Mouse (Mus musculus) liver, embryonic 14.5 days (tissue): Measurements from ENCODE around the gene Zc3h18. TPM values are rescaled to one million over a fixed set of nuclear protein-coding genes. Genes with fewer than 3 reads are reported as not detected.

Experiments used
- ATAC-seq: fragments of 200-750 bp; cut with Nextera tagmentation; 2 replicates; pipeline ENCODE4 v1.8.0; 2017; ENCODE audit warnings: moderate number of reproducible peaks, mild to moderate bottlenecking, moderate library complexity; ENCODE audit not compliant: insufficient read depth
- DNase-seq, 3 experiments: peaks; one replicate each; pipeline ENCODE4 v3.0.0-alpha.2; 2012 to 2013; ENCODE audit warnings: low read depth in 3 of 3, low spot score in 3 of 3
- H3K27ac ChIP-seq: fragments of 300-500 bp; sonication (generic); 2 replicates; pipeline ENCODE4 v1.5.1; 2014; ENCODE audit warnings: moderate library complexity, mild to moderate bottlenecking, control low read depth, inconsistent platforms
- H3K27me3 ChIP-seq: fragments of 300-500 bp; sonication (generic); 2 replicates; pipeline ENCODE4 v1.6.1; 2014; ENCODE audit warnings: mild to moderate bottlenecking, low read length, moderate library complexity; ENCODE audit not compliant: control insufficient read depth, insufficient read depth
- H3K36me3 ChIP-seq: fragments of 300-500 bp; sonication (generic); replicated peaks from 2 replicates; pipeline ENCODE4 v1.6.1; 2014; ENCODE audit warnings: low read depth; ENCODE audit not compliant: control insufficient read depth, insufficient read depth
- H3K4me1 ChIP-seq, 2 experiments: fragments of 200-500 bp in 1 of 2; fragments of 300-500 bp in 1 of 2; sonication (generic) in 1 of 2; replicated peaks; 2 replicates each; pipeline ENCODE4 v1.6.1; 2012 to 2014; ENCODE audit warnings: antibody characterized with exemption in 1 of 2, inconsistent platforms in 1 of 2, low read length in 1 of 2; ENCODE audit not compliant: control insufficient read depth in 2 of 2, insufficient read depth in 2 of 2
- H3K4me2 ChIP-seq: fragments of 300-500 bp; sonication (generic); 2 replicates; pipeline ENCODE4 v1.6.1; 2014; ENCODE audit warnings: low read depth, mild to moderate bottlenecking, control low read depth, moderate library complexity
- H3K4me3 ChIP-seq, 2 experiments: fragments of 200-500 bp in 1 of 2; fragments of 300-500 bp in 1 of 2; sonication (generic) in 1 of 2; 2 replicates each; pipeline ENCODE4 v1.5.1; 2012 to 2014; ENCODE audit warnings: low read depth in 2 of 2, low read length in 2 of 2, mild to moderate bottlenecking in 2 of 2, control low read depth in 1 of 2, inconsistent platforms in 1 of 2, moderate library complexity in 1 of 2; ENCODE audit not compliant: insufficient read depth in 1 of 2
- H3K9ac ChIP-seq: fragments of 300-500 bp; sonication (generic); replicated peaks from 2 replicates; pipeline ENCODE4 v1.6.1; 2014; ENCODE audit warnings: mild to moderate bottlenecking, control low read depth, moderate library complexity
- H3K9me3 ChIP-seq: fragments of 300-500 bp; sonication (generic); 2 replicates; pipeline ENCODE4 v1.6.1; 2016; ENCODE audit warnings: low read length, mixed read lengths; ENCODE audit not compliant: control insufficient read depth
- CTCF ChIP-seq: IDR thresholded peaks from 2 replicates; pipeline ENCODE4 v1.5.1; 2016; ENCODE audit warnings: antibody characterized with exemption, low read depth, control low read depth
- EP300 ChIP-seq: IDR thresholded peaks from 2 replicates; pipeline ENCODE4 v1.6.1; 2016; ENCODE audit warnings: antibody characterized with exemption, low read depth
- WGBS: fragments of 180-500 bp; shearing (Covaris S2); extraction: QIAGEN DNeasy Blood & Tissue Kit; methylation state at CpG from one replicate; pipeline ENCODE4 v1.1.7; 2014; ENCODE audit not compliant: insufficient replicate concordance; 5-methylcytosine and 5-hydroxymethylcytosine counted together
- polyA plus RNA-seq, 2 experiments: library from polyadenylated mRNA; depleted of rRNA in 1 of 2; stranded (reverse) in 1 of 2; unstranded in 1 of 2; fragments of >200 nt; fragmentation: Nextera tagmentation in 1 of 2; extraction: Ambion mirVana in 1 of 2; gene quantifications; 2 replicates each; pipeline versions ENCODE4 v1.2.1 to v1.2.3; 2012 to 2014

Gene Zc3h18
- 15.2 and 20.4 TPM in 2 replicates for polyA plus RNA-seq (2012; rRNA removed)
- 12.8 and 16.7 TPM in 2 replicates for polyA plus RNA-seq (2014; fragmentation: Nextera tagmentation; extraction: Ambion mirVana)

GRCm38 (mm10) chr8:122376365-122377231 is at the start of gene Zc3h18:
Gene Zc3h18 (plus strand): TSS chr8:122376609.
- H3K9me3 ChIP-seq: no peaks in the 10 kb centered on the region
- peak; percentile 68 for TF ChIP-seq CTCF
- TF ChIP-seq EP300: no peak
- WGBS: under 1% methylated on average over 102 of the region's 107 CpGs
- no peaks in the 10 kb centered on the region for H3K27me3 ChIP-seq
- H3K4me3 ChIP-seq: peak within 1 kb of the TSS; percentile 79 to 87
- peaks cover 15% of the 10 kb centered on the region for H3K36me3 ChIP-seq
- peak; percentile 94 for ATAC-seq
- peak within 1 kb of the TSS; percentile 53 for H3K27ac ChIP-seq
- peak within 1 kb of the TSS; percentile 83 for H3K9ac ChIP-seq
- H3K4me1 ChIP-seq: peaks cover 3 to 16% of the 10 kb centered on the region in 2 experiments; a peak in 3 of 4 replicates
- peak; percentile 96 to 98 (median 97) for DNase-seq
- H3K4me2 ChIP-seq: peak within 1 kb of the TSS; percentile 78

GRCm38 (mm10) chr8:122329072-122329471 is 47.3 kb upstream of the Zc3h18 start:
- Histone ChIP-seq H3K27ac (peak overlapping the region; percentile 93), H3K27me3 (no peaks in the 10 kb centered on the region), H3K9me3 (no peaks in the 10 kb centered on the region), H3K36me3 (peaks cover 92% of the 10 kb centered on the region), H3K9ac (peak overlapping the region; percentile 60), H3K4me3 (no peak overlapping the region), H3K4me1 (peaks cover 72 to 79% of the 10 kb centered on the region in 2 experiments), H3K4me2 (peak overlapping the region; percentile 50)
- TF ChIP-seq CTCF (no peak), EP300 (no peak)
- no peak for ATAC-seq
- DNase-seq: no peak
- WGBS: 69% methylated on average over 8 of the region's 8 CpGs

GRCm38 (mm10) chr8:122329553-122330239 is 46.7 kb upstream of the Zc3h18 start:
- peak overlapping the region; percentile 60 for H3K9ac ChIP-seq
- no peaks in the 10 kb centered on the region; the same call in 1 of the 2 replicates for H3K9me3 ChIP-seq
- 32% methylated on average over 22 of the region's 22 CpGs for WGBS
- H3K4me2 ChIP-seq: peak overlapping the region; percentile 50
- peak overlapping the region; percentile 93 for H3K27ac ChIP-seq
- H3K4me3 ChIP-seq: peak overlapping the region in 1 of 2 experiments; percentile 19; a peak in 1 of 4 replicates
- H3K4me1 ChIP-seq: peaks cover 66 to 73% of the 10 kb centered on the region in 2 experiments
- DNase-seq (peak in 1 of 3 experiments; percentile 59), ATAC-seq (peak; percentile 52)
- TF ChIP-seq CTCF: no peak
- peak; percentile 83 for TF ChIP-seq EP300
- no peaks in the 10 kb centered on the region for H3K27me3 ChIP-seq
- peaks cover 92% of the 10 kb centered on the region for H3K36me3 ChIP-seq

- no peaks in the 10 kb centered on the region for H3K27me3 ChIP-seq
- TF ChIP-seq CTCF (no peak), EP300 (peak; percentile 47)
- H3K27ac ChIP-seq: peak overlapping the region; percentile 93
- WGBS: 54% methylated on average over 12 of the region's 12 CpGs
- peak in 2 of 3 experiments; percentile 65 to 81 for DNase-seq
- H3K36me3 ChIP-seq: peaks cover 92% of the 10 kb centered on the region
- H3K4me3 ChIP-seq: no peak overlapping the region
- H3K9me3 ChIP-seq: no peaks in the 10 kb centered on the region; the same call in 1 of the 2 replicates
- H3K4me1 ChIP-seq: peaks cover 57 to 64% of the 10 kb centered on the region in 2 experiments
- H3K9ac ChIP-seq: peak overlapping the region; percentile 60
- ATAC-seq: peak; percentile 65
- peak overlapping the region; percentile 50 for H3K4me2 ChIP-seq
Observed at GRCm38 (mm10) chr8:122330446-122331133, 45.8 kb upstream of the Zc3h18 start.
